Mouse (Mus musculus): ENCODE results near the gene Rapgef1. TPM values are rescaled to one million over a fixed set of nuclear protein-coding genes. Genes with fewer than 3 reads are reported as not detected.

Rapgef1 gene
- polyA plus RNA-seq, 1 experiment from 2014 or later: 15.9 TPM

- H3K4me3 ChIP-seq: no peak overlapping the region
- peak overlapping the region; percentile 40 for H3K27ac ChIP-seq
- ATAC-seq (ENCODE audit: insufficient number of reproducible peaks, low FRiP score, low TSS enrichment, low read depth): no peak; the same call in 1 of the 2 replicates
- no peak overlapping the region for H3K9ac ChIP-seq
- H3K4me1 ChIP-seq: peaks cover 36% of the 10 kb centered on the region
- H3K9me3 ChIP-seq: no peaks in the 10 kb centered on the region
- H3K4me2 ChIP-seq: no peak overlapping the region
- no peaks in the 10 kb centered on the region for H3K27me3 ChIP-seq
- WGBS: 44% methylated on average over 6 of the region's 6 CpGs
- no peaks in the 10 kb centered on the region for H3K36me3 ChIP-seq
Observed at GRCm38 (mm10) chr2:29648956-29649794, 29.7 kb downstream of the Rapgef1 start.

GRCm38 (mm10) chr2:29649795-29650457, 30.4 kb downstream of the Rapgef1 start:
- 75% methylated on average over 10 of the region's 10 CpGs for WGBS
- Histone ChIP-seq H3K27ac (peak overlapping the region; percentile 40; the same call in 1 of the 2 replicates), H3K4me2 (no peak overlapping the region), H3K36me3 (no peaks in the 10 kb centered on the region), H3K9me3 (no peaks in the 10 kb centered on the region), H3K9ac (no peak overlapping the region), H3K4me3 (no peak overlapping the region), H3K4me1 (peaks cover 36% of the 10 kb centered on the region), H3K27me3 (no peaks in the 10 kb centered on the region)
- ATAC-seq (ENCODE audit: insufficient number of reproducible peaks, low FRiP score, low TSS enrichment, low read depth): no peak

DNA sequence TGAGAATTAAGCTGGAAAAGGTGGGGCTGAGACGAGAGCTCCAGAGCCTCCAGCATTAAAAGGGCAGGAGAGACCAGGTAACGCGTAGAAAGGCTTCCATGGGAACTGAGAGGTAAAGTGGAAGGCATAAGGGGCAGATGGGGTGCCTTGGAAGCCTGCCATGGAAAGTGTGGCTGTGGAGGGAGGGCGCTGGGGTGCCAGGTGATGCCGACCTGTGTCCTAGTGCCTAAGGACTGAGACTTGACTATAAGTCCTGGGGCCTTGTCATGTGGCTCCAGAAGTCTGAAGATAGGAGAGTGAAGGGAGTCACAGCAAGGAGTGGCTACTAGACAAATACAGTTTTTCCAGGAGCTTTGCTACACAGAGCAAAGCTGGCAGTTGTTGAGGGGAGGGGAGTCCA, 32.4 kb downstream of the Rapgef1 start:
- Histone ChIP-seq H3K36me3 (no peaks in the 10 kb centered on the region), H3K27me3 (no peaks in the 10 kb centered on the region), H3K9me3 (no peaks in the 10 kb centered on the region), H3K27ac (no peak overlapping the region), H3K4me2 (no peak overlapping the region), H3K4me1 (peaks cover 28% of the 10 kb centered on the region), H3K9ac (no peak overlapping the region), H3K4me3 (no peak overlapping the region)
- no peak for ATAC-seq (ENCODE audit: insufficient number of reproducible peaks, low FRiP score, low TSS enrichment, low read depth)
- WGBS: 80% methylated on average over 5 of the region's 5 CpGs

DNA sequence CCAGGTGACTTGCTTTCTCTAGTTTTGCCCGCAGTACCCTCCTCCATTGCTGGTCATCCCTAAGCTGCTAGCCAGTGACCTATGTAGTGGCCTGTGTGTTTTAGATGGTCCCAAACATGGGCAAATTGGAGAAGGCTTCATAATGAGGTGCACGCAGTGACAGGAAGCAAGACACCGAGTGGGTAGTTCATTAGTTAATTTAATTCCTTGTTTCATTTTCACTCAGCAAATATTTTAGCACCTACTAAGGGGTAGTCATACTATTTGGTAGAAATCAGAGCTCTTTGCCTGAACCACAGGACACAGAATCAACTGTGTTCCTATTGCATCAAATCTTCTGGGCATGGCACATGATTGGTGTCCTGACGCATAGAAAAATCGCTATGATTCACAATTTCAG, 35.9 kb downstream of the Rapgef1 start:
- 91% methylated on average over 5 of the region's 5 CpGs for WGBS
- Histone ChIP-seq H3K9me3 (no peaks in the 10 kb centered on the region), H3K4me2 (no peak overlapping the region), H3K4me3 (no peak overlapping the region), H3K9ac (no peak overlapping the region), H3K4me1 (peaks cover 14% of the 10 kb centered on the region; the same call in 1 of the 2 replicates), H3K27me3 (no peaks in the 10 kb centered on the region), H3K27ac (no peak overlapping the region), H3K36me3 (no peaks in the 10 kb centered on the region)
- ATAC-seq (ENCODE audit: insufficient number of reproducible peaks, low FRiP score, low TSS enrichment, low read depth): no peak

- 71% methylated on average over 1 of the region's 1 CpGs for WGBS
- Histone ChIP-seq H3K27ac (no peak overlapping the region), H3K9ac (no peak overlapping the region), H3K9me3 (no peaks in the 10 kb centered on the region), H3K36me3 (no peaks in the 10 kb centered on the region), H3K4me2 (no peak overlapping the region), H3K4me3 (no peak overlapping the region), H3K27me3 (no peaks in the 10 kb centered on the region), H3K4me1 (peaks cover 16% of the 10 kb centered on the region; the same call in 1 of the 2 replicates)
- no peak for ATAC-seq (ENCODE audit: insufficient number of reproducible peaks, low FRiP score, low TSS enrichment, low read depth)
Observed at GRCm38 (mm10) chr2:29656095-29656494, 36.6 kb downstream of the Rapgef1 start.

DNA sequence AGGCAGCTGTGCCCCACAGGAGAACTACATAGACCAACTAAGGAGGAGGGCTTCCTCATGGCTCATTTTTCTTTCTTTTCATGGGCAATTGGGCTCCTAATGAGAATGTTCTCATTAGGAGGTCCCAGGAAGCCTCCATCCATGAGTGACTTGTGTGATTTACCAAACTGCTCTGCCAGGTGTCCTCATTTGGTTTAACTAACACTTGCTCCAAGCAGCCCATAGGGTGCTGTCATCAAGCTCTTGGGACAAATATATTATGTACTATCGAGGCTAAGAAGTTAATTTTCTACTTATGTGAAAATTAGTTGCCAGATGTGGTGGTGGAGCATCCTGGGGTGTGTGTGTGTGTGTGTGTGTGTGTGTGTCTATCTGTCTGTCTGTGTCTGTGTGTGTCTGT, 37.6 kb downstream of the Rapgef1 start:
- H3K4me1 ChIP-seq: peaks cover 12% of the 10 kb centered on the region
- H3K4me2 ChIP-seq: no peak overlapping the region
- WGBS: 35% methylated on average over 1 of the region's 1 CpGs
- ATAC-seq (ENCODE audit: insufficient number of reproducible peaks, low FRiP score, low TSS enrichment, low read depth): no peak
- H3K27me3 ChIP-seq: no peaks in the 10 kb centered on the region
- H3K9ac ChIP-seq: no peak overlapping the region
- no peak overlapping the region for H3K27ac ChIP-seq
- H3K4me3 ChIP-seq: no peak overlapping the region
- 0 out of 2 replicates have a peak, but pooled peaks cover 3% of the 10 kb centered on the region for H3K36me3 ChIP-seq
- H3K9me3 ChIP-seq: no peaks in the 10 kb centered on the region

GRCm38 (mm10) chr2:29661751-29662191, 42.3 kb downstream of the Rapgef1 start:
- H3K27ac ChIP-seq: no peak overlapping the region

DNA sequence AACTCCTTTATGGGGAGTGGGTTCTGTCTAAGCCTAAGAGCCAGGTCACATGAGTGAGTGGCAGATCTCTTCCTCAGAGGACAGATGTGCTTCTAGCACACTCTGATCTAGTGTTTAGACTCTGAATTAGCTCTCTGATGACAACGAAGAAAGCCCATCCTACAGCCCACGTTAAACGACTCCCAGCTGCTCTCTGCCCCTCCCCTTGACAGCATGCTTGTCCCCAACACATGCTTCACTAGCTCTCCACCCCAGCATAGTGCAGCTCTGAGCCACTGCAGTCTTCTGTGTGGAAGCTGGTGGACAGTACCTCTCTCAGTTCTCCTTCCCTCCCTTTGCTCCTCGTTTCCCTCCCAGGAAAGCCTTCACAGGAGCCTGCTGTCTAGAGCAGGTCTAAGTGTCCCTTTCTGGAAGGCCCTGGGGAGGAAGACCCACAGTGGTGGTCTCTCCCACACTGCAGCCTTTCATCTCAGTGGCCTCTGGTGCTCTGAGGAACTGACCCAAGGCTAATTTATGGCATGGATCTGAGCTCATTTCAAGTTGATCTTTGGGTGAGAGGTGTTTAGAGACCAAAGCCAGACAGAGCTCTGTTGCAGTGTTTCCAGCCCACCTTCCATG, 43.8 kb downstream of the Rapgef1 start:
- H3K4me2 ChIP-seq: no peak overlapping the region
- peak overlapping the region; percentile 47; the same call in 1 of the 2 replicates for H3K27ac ChIP-seq
- H3K27me3 ChIP-seq: no peaks in the 10 kb centered on the region
- 12% methylated on average over 4 of the region's 4 CpGs for WGBS
- peaks cover 35% of the 10 kb centered on the region for H3K4me1 ChIP-seq
- no peak overlapping the region for H3K9ac ChIP-seq
- peak; percentile 55; the same call in 1 of the 2 replicates for ATAC-seq (ENCODE audit: insufficient number of reproducible peaks, low FRiP score, low TSS enrichment, low read depth)
- H3K4me3 ChIP-seq: no peak overlapping the region
- H3K36me3 ChIP-seq: 0 out of 2 replicates have a peak, but pooled peaks cover 3% of the 10 kb centered on the region
- H3K9me3 ChIP-seq: no peaks in the 10 kb centered on the region

More at GRCm38 (mm10) chr2:29661751-29662191, 42.3 kb downstream of the Rapgef1 start:
- no peaks in the 10 kb centered on the region for H3K9me3 ChIP-seq
- H3K4me3 ChIP-seq: no peak overlapping the region
- H3K9ac ChIP-seq: no peak overlapping the region
- no peaks in the 10 kb centered on the region for H3K27me3 ChIP-seq
- ATAC-seq (ENCODE audit: insufficient number of reproducible peaks, low FRiP score, low TSS enrichment, low read depth): no peak
- H3K4me1 ChIP-seq: peaks cover 26% of the 10 kb centered on the region
- H3K4me2 ChIP-seq: no peak overlapping the region
- H3K36me3 ChIP-seq: 0 out of 2 replicates have a peak, but pooled peaks cover 3% of the 10 kb centered on the region
- WGBS: 54% methylated on average over 6 of the region's 6 CpGs

DNA sequence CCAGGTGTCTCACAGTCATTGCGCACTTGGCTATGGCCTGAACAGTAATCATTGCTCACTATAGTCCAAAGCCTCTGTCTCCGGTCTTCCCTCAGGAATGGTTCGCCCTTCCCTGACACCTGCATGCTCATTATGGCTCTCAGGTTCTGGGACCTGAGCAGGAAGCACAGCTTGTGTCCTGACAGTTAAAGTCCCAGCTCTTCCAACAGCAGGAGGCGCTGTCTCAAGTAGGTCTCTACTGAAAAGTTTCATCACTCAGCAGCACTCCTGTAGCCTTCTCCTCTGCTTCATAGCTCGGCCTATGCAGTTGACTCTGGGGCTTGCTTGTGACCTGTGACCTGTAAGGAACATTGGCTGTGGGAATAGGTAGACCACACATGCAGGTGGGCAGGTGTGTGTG, 45.9 kb downstream of the Rapgef1 start:
- 85% methylated on average over 5 of the region's 5 CpGs for WGBS
- Histone ChIP-seq H3K36me3 (0 out of 2 replicates have a peak, but pooled peaks cover 3% of the 10 kb centered on the region), H3K4me2 (no peak overlapping the region), H3K9me3 (no peaks in the 10 kb centered on the region), H3K27me3 (no peaks in the 10 kb centered on the region), H3K27ac (no peak overlapping the region), H3K9ac (no peak overlapping the region), H3K4me3 (no peak overlapping the region), H3K4me1 (peaks cover 46% of the 10 kb centered on the region)
- ATAC-seq (ENCODE audit: insufficient number of reproducible peaks, low FRiP score, low TSS enrichment, low read depth): no peak

DNA sequence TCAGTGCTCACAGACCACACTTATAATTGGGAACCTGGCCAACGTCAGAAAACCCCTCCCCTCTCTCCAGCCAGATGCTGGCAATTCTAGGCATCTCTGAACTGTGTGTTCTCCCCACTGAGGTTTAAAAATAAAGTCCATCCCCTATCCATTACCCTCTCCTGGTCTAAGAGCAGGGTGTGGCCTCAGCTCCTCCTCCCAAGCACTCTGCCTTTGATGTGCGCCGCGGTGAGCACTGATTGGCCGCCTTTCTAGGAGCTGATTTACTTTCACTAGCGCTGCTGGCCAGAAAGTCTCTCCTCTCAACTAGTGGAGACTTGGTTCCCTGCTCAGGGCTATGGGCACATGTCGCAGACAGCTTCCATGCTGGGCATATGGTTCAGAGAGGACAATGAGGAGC, 47.1 kb downstream of the Rapgef1 start:
- H3K4me3 ChIP-seq: no peak overlapping the region
- 13% methylated on average over 7 of the region's 7 CpGs for WGBS
- peaks cover 51% of the 10 kb centered on the region for H3K4me1 ChIP-seq
- H3K4me2 ChIP-seq: no peak overlapping the region
- no peak overlapping the region for H3K9ac ChIP-seq
- no peaks in the 10 kb centered on the region for H3K9me3 ChIP-seq
- ATAC-seq (ENCODE audit: insufficient number of reproducible peaks, low FRiP score, low TSS enrichment, low read depth): peak; percentile 61
- H3K27ac ChIP-seq: peak overlapping the region; percentile 22; the same call in 1 of the 2 replicates
- no peaks in the 10 kb centered on the region for H3K27me3 ChIP-seq
- 0 out of 2 replicates have a peak, but pooled peaks cover 3% of the 10 kb centered on the region for H3K36me3 ChIP-seq

GRCm38 (mm10) chr2:29667109-29667508, 47.6 kb downstream of the Rapgef1 start:
- no peak overlapping the region for H3K4me3 ChIP-seq
- 71% methylated on average over 4 of the region's 4 CpGs for WGBS
- no peaks in the 10 kb centered on the region for H3K9me3 ChIP-seq
- H3K27ac ChIP-seq: peak overlapping the region; percentile 22; the same call in 1 of the 2 replicates
- no peak overlapping the region for H3K9ac ChIP-seq
- peaks cover 49% of the 10 kb centered on the region for H3K4me1 ChIP-seq
- H3K4me2 ChIP-seq: no peak overlapping the region
- ATAC-seq (ENCODE audit: insufficient number of reproducible peaks, low FRiP score, low TSS enrichment, low read depth): no peak
- no peaks in the 10 kb centered on the region for H3K27me3 ChIP-seq
- no peaks in the 10 kb centered on the region for H3K36me3 ChIP-seq
